Mouse (Mus musculus): ENCODE results near the gene Bcdin3d. TPM values are rescaled to one million over a fixed set of nuclear protein-coding genes. Genes with fewer than 3 reads are reported as not detected.
"Not testable (repeated sequence)": the region's sequence is repeated elsewhere in the genome, so short reads cannot be mapped to it uniquely, and the experiment has no call there.

Bcdin3d gene
- total RNA-seq, 2 experiments from 2014 or later = 7.8 to 8.0 TPM

- intact Hi-C loops (cut with DNase I) = no loop called here
- no peak for DNase-seq
Observed at GRCm38 (mm10) chr15:99475814-99476213, 1.3 kb upstream of the Bcdin3d start.

DNA sequence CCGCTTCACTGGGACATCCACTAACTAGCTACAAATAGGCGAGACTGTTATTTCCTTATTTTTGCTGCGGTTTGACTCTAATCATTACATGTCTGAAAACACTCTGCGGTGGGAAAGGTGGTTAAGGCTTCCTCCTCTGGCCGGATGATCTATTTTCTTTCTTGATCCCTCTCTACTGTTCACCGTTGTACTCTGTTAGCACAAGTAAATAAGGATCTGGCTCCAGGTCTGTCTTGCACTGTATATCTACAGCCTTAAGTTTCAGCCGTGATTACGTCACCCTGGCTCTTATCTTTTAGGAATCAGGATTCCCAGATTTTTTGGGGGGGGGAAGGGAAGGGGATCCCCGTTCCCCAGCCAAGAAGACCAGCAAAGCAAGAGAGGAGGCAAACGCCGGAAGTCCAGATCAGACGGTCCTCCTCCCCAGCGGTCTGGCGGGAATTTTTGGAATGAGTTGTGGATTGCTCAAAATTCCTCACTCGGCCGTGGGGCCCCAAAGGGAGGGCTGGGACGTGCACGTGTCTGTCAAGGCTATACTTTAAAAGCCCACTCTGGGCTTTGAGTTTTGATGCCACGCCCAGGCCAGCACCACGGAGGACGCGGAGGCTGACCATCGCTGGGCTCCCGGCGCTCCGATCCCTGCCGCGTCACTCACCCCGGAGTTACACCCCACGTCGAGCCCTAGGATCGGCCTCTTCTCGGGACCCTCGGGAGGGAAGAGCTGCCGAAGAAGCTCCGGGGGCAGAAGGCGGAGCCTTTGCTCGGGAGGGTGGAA is 542 bp downstream of the Bcdin3d start:
- intact Hi-C loops (cut with DNase I) = no loop called here
- DNase-seq = peak; percentile 58

- DNase-seq = no peak
Observed at GRCm38 (mm10) chr15:99472972-99473371, 1.6 kb downstream of the Bcdin3d start.

GRCm38 (mm10) chr15:99471677-99472063 is 2.9 kb downstream of the Bcdin3d start:
- intact Hi-C loops (cut with DNase I) = no loop called here
- DNase-seq = no peak

More at GRCm38 (mm10) chr15:99472972-99473371, 1.6 kb downstream of the Bcdin3d start:
- intact Hi-C loops (cut with DNase I) = no loop called here

- intact Hi-C loops (cut with DNase I) = no loop called here
- peak; percentile 67 for DNase-seq
Observed at GRCm38 (mm10) chr15:99470971-99471676, 3.4 kb downstream of the Bcdin3d start.

DNA sequence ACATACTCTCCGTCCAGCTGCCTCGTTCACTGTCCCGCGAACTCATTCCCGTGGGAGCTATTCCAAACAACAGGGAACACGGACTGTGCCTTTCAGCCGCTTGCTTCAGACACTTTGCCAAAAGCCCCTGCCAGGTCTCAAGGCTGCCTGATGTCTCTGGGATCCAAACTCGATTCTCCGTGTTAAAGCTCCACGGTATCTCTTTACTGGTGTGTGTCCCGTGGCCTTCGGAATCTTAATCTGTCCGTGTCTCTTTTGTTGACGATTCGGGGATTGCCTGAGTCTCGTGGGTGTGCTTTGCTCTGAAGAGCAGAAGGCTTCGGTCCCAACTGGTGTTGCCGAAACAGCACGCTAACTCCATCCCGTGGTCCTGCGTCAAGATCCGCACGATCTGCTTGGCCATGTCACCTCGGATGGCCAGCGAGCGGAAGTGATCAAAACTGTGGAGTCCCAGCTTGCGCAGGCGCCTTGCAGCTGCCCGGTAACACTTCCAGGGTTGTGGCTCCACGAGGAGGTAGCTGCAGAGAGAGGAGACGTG is 4.2 kb downstream of the Bcdin3d start:
- peak; percentile 61 for DNase-seq
- intact Hi-C loops (cut with DNase I) = no loop called here

GRCm38 (mm10) chr15:99469736-99470135 is 4.8 kb downstream of the Bcdin3d start:
- intact Hi-C loops (cut with DNase I) = loop anchor here (2.0 kb wide), 1 partner anchor 53 kb away; no protein-coding TSS in a partner anchor
- DNase-seq = no peak

GRCm38 (mm10) chr15:99469067-99469466 is 5.5 kb downstream of the Bcdin3d start:
- intact Hi-C loops (cut with DNase I) = loop anchor here (2.0 kb wide), 1 partner anchor 52 kb away; no protein-coding TSS in a partner anchor
- DNase-seq = peak; percentile 86

GRCm38 (mm10) chr15:99463194-99463593 is 11.3 kb downstream of the Bcdin3d start:
- intact Hi-C loops (cut with DNase I) = no loop called here
- DNase-seq = no peak

- intact Hi-C loops (cut with DNase I) = no loop called here
Observed at GRCm38 (mm10) chr15:99457606-99458401, 16.7 kb downstream of the Bcdin3d start, which contains the start of gene Nckap5l. Gene Nckap5l, minus strand, starts transcription at chr15:99457748.

GRCm38 (mm10) chr15:99456963-99457605 is 17.4 kb downstream of the Bcdin3d start:
- intact Hi-C loops (cut with DNase I) = no loop called here
- DNase-seq = peak; percentile 66

More at GRCm38 (mm10) chr15:99457606-99458401, 16.7 kb downstream of the Bcdin3d start, which contains the start of gene Nckap5l:
- peak; percentile 94 for DNase-seq

DNA sequence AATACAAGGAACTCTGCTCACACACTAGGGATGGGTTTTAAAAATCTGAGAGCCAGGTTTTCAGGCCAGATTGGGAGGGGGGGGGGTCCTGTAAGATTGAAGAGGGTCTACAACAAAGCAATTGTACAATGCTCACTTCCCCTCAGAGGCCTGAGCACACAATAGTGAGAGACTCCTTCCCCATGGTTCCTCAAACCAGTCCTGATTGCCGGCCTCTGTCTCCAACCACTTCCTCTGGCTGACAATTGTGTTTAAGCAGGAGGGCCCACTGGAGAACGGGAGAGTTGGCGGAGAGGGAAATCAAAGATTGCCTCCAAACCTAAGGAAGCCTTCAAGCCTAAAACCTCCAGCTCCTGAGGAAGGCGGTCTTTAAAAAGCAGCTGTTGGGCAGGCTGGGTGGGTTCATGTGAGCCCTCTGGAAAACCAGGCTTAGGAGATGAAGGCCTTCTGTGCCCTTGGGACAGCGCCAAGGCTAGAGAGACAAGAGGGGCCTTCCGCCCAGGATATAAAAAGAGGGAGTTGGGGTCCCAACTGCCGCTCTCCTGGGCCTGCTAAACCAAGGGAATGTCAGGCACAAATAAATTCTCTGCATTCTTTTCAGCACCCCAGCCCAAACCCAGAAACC is 18.1 kb downstream of the Bcdin3d start:
- peak; percentile 67 for DNase-seq
- intact Hi-C loops (cut with DNase I) = no loop called here

- intact Hi-C loops (cut with DNase I) = no loop called here
- no peak for DNase-seq
Observed at GRCm38 (mm10) chr15:99455415-99455814, 19.1 kb downstream of the Bcdin3d start.

GRCm38 (mm10) chr15:99454585-99455279 is 19.8 kb downstream of the Bcdin3d start:
- intact Hi-C loops (cut with DNase I) = no loop called here
- DNase-seq = no peak

DNA sequence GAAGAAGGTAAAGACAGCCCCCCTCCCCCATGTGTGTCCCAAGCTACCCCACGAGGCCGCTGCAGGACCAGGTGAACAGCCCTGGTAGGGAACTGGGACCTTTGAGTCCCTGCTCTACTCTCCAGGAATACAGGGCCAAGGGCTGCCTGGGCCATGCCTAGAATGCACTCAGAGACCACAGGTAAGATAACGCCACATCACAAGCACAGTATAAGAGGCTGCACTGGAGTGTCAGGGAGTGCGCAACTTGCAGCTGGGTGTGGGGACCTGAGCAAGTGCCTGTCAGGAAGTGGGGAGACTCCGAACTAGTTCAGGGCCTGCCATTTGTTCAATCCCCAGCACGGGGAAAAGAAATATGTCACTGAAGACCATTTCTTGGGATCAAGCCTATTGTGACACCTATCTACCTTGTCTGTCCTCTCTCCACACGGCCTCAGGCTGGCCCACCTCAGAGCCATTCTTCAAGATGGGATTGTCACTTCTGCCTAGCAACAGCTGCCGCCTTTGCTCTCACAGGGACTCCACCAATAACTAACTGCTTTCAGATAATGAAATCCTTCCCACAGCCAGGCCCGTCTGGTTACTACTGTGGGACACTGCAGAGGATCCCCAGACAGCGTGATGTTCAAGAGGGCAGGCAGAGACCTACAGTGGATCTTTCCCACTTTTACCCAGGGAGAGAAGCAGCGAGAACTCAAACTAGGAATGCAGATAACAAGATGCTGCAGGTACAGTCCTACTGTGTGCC is 21.2 kb downstream of the Bcdin3d start:
- intact Hi-C loops (cut with DNase I) = no loop called here

DNA sequence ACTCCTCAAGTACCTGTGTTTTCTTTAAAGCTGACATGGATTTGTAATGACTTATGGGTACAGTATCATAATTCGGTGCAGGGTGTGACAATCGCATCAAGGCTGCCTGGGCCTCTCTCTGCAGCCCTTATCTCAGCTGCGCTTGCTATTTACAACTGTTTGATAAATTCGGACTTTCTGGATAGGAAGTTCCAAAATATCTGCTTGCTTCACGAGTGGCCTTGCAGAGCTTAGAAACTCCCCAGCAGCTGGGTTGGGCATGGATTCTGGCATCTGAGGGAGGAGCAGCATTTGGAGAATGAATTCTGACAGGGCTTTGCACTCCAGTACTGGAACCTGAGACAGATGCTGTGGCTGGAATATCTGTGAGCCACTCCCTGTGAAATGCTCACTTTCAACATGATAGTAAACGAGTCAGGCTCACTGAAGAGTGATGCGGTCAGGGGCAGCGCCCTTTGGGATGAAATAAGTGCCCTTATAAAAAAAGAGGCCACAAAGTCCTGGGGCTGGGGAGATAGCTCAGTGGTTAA is 24.7 kb downstream of the Bcdin3d start:
- no peak for DNase-seq
- intact Hi-C loops (cut with DNase I) = no loop called here

More for the DNA sequence above, 21.2 kb downstream of the Bcdin3d start:
- no peak for DNase-seq

DNA sequence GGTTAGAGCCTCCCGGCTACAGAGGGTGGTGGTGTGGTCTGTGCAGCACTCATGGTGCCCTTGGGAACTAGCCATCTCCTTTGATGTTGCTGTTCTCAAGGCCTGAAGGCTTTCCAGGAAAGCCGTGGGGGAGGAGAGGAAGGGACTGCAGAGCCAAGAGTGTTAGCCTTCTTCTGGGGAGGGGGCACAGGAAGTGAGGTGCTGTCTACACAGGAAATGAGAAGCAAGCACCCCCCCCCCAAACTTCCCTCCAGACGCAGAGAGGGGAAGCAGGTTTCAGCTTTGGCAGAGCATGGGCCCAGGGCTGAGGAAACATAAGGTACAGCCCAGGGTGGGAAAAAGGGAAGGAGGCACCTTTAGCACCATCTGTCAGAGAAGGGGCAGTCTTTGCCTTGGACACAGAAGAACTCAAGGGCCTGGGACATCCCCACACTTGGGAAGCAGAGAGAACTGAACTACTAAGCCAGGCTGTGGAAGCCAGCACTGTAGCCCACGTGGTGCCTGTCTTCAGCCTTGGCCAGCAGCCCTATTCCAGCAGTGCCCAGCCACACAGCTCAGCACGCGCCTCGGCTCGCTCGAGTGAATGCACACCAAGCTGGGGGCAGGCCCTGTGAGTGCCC is 25.3 kb downstream of the Bcdin3d start:
- DNase-seq = peak; percentile 88
- intact Hi-C loops (cut with DNase I) = no loop called here

DNA sequence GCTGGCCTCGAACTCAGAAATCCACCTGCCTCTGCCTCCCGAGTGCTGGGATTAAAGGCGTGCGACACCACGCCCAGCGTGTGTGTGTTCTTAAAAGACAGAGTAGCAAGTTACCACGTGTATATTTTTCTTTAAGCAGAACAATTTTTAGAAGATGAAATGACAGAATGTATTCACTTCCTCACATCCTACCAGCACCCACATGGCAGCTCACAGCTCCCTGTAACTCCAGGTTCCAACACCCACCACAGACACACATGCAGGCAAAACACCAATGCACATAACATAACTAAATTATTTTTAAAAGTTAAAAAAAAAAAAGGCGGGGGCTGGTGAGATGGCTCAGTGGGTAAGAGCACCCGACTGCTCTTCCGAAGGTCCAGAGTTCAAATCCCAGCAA is 28.4 kb downstream of the Bcdin3d start:
- intact Hi-C loops (cut with DNase I); DNase-seq: not testable (repeated sequence)

Measured in left cerebral cortex, postnatal 4 days (tissue).